Mouse (Mus musculus): ENCODE measurements around the gene Cldn6.

GRCm38 (mm10) chr17:23680336-23680735, 1.3 kb downstream of the Cldn6 start:
- TF ChIP-seq POLR2A (IDR thresholded peaks at IDR 0.05; ENCODE audit: low read depth, low read length): no peak
- no peak for TF ChIP-seq CTCF (IDR thresholded peaks at IDR 0.05; ENCODE audit: extremely low read depth, insufficient read depth, insufficient read length, insufficient replicate concordance)

All from spleen, adult 2 months (tissue).